Mouse (Mus musculus) T-helper 17 cell (primary cell): ENCODE data around the gene Rnf222.

Experiments
- in situ Hi-C, 2 experiments: fragments of 300-600 bp; cut with MboI, MseI; formaldehyde crosslinking; loops; 1 replicate in 1 of 2; 2 replicates in 1 of 2; pipeline ENCODE4 v1.15.1; 2025; ENCODE audit warnings: high pct_unique_total_duplicates in 2 of 2

Gene Rnf222

GRCm38 (mm10) chr11:68886091-68886490, 2.3 kb upstream of the Rnf222 start:
- in situ Hi-C loops = no loop called here

- in situ Hi-C loops = no loop called here
These were observed 300 bp downstream of the Rnf222 start for GRCm38 (mm10) chr11:68888653-68889052.

GRCm38 (mm10) chr11:68890625-68891024, 2.3 kb downstream of the Rnf222 start:
- in situ Hi-C loops = no loop called here

- in situ Hi-C loops = no loop called here
These were observed 3.5 kb downstream of the Rnf222 start for GRCm38 (mm10) chr11:68891823-68892222.

- in situ Hi-C loops = no loop called here
These were observed 4.0 kb downstream of the Rnf222 start for GRCm38 (mm10) chr11:68892233-68892832.

- in situ Hi-C loops = no loop called here
These were observed 5.6 kb downstream of the Rnf222 start for GRCm38 (mm10) chr11:68893911-68894464.

- in situ Hi-C loops = no loop called here
These were observed 7.9 kb downstream of the Rnf222 start for GRCm38 (mm10) chr11:68896247-68896646.

GRCm38 (mm10) chr11:68897120-68897519, 8.8 kb downstream of the Rnf222 start:
- in situ Hi-C loops = no loop called here

GRCm38 (mm10) chr11:68897838-68898237, 9.5 kb downstream of the Rnf222 start:
- in situ Hi-C loops = no loop called here

GRCm38 (mm10) chr11:68898790-68899189, 10.4 kb downstream of the Rnf222 start:
- in situ Hi-C loops = no loop called here

- in situ Hi-C loops = loop anchor here in 1 of 2 experiments (10.0 kb wide), 1 partner anchor 195 kb away; the partner anchor contains the start of gene Per1
These were observed 11.5 kb downstream of the Rnf222 start for GRCm38 (mm10) chr11:68899815-68900214.

- in situ Hi-C loops = loop anchor here in 1 of 2 experiments (10.0 kb wide), 1 partner anchor 194 kb away; the partner anchor contains the start of gene Per1
These were observed 12.4 kb downstream of the Rnf222 start for GRCm38 (mm10) chr11:68900519-68901350.

- in situ Hi-C loops = loop anchor here in 1 of 2 experiments (10.0 kb wide), 1 partner anchor 193 kb away; the partner anchor contains the start of gene Per1
These were observed 13.1 kb downstream of the Rnf222 start, which contains the start of gene Rpl26 for GRCm38 (mm10) chr11:68901351-68902046. Gene Rpl26 (plus strand): TSS chr11:68901583.

- in situ Hi-C loops = loop anchor here in 1 of 2 experiments (10.0 kb wide), 1 partner anchor 193 kb away; the partner anchor contains the start of gene Per1
These were observed 13.7 kb downstream of the Rnf222 start for GRCm38 (mm10) chr11:68902047-68902364.

- in situ Hi-C loops = loop anchor here in 1 of 2 experiments (10.0 kb wide), 1 partner anchor 192 kb away; the partner anchor contains the start of gene Per1
These were observed 14.0 kb downstream of the Rnf222 start for GRCm38 (mm10) chr11:68902367-68902766.

GRCm38 (mm10) chr11:68902823-68903222, 14.5 kb downstream of the Rnf222 start:
- in situ Hi-C loops = loop anchor here in 1 of 2 experiments (10.0 kb wide), 1 partner anchor 192 kb away; the partner anchor contains the start of gene Per1

- in situ Hi-C loops = loop anchor here in 1 of 2 experiments (10.0 kb wide), 1 partner anchor 191 kb away; the partner anchor contains the start of gene Per1
These were observed 15.4 kb downstream of the Rnf222 start for GRCm38 (mm10) chr11:68903775-68904174.

- in situ Hi-C loops = loop anchor here (5.0 to 10.0 kb wide), 2 partner anchors 68 to 190 kb away; partner anchors contain the start of gene Per1 (in 1 of the 2)
These were observed 16.2 kb downstream of the Rnf222 start for GRCm38 (mm10) chr11:68904375-68905137.

- in situ Hi-C loops = loop anchor here (5.0 to 10.0 kb wide), 2 partner anchors 67 to 190 kb away; partner anchors contain the start of gene Per1 (in 1 of the 2)
These were observed 16.8 kb downstream of the Rnf222 start for GRCm38 (mm10) chr11:68905138-68905531.
